Mouse (Mus musculus) frontal cortex, postnatal 36 days (tissue): Measurements from ENCODE around the gene Fam118a.
A peak's percentile ranks its signal among the peaks of the same experiment; 100 is the strongest.
"Not testable (repeated sequence)": the region's sequence is repeated elsewhere in the genome, so short reads cannot be mapped to it uniquely, and the experiment has no call there.

Experiments used
- DNase-seq, 2 experiments: peaks; one replicate each; pipeline ENCODE4 v3.0.0; 2022; ENCODE audit warnings: low spot score in 2 of 2

Gene Fam118a

DNA sequence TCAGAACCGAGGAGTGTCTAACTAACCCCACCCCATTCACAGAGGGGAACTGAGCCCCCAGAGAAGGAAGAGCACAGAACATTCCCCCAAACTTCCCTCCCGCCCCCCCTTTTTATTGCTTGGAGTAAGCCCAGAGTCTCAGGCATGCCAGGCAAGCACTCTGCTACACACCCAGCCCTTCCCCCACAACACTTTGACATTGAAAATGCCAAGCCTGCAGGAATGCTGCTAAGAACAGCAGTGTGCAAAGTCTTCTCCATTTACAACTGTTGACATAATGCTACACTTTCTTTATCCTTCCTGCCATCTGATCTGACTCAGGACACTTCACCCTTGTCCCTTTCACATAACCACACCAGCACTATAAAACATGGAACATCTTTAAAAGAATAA lies 16.1 kb upstream of the Fam118a start:
- DNase-seq: no peak

GRCm38 (mm10) chr15:85015771-85016170 lies 13.0 kb upstream of the Fam118a start:
- DNase-seq: peak; percentile 54 to 75

DNA sequence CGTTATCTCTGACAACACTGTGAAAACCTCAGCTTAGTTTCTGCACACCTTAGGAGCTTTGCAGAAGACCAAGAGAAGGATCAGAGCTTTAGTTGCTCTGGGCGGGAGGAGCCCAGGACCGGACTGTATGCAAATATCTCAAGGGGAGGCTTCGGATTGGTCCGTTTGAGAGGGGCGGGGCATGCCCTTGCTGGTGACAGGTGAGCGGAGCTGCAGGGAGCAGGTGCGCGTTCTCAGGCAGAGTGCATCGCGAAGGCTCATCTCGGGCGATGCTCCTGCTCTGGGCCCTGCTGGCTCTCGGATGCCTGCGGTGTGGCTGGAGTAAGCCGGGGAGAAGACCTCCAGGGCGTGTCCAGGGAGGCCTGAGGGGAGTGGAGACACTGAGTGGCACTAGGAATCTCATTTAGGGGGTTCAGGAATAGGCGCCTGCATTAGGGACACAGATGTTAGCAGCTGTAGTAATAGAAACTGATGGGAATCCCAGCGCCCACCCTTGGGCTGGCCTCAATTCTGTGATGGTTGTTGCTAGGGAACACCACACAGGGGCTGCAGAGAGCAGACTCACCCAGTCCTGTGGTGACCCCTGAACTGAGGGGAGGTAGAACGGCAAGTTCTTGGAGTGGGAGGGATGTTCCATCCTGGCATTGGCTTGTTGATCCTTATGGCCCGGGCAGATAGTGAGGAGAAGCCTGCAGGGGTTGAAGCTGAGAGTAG lies 11.6 kb upstream of the Fam118a start, which contains the start of gene Upk3a:
Upk3a (plus strand) TSS at position 191 of the 714 bp plus-strand sequence.
- no peak for DNase-seq

DNA sequence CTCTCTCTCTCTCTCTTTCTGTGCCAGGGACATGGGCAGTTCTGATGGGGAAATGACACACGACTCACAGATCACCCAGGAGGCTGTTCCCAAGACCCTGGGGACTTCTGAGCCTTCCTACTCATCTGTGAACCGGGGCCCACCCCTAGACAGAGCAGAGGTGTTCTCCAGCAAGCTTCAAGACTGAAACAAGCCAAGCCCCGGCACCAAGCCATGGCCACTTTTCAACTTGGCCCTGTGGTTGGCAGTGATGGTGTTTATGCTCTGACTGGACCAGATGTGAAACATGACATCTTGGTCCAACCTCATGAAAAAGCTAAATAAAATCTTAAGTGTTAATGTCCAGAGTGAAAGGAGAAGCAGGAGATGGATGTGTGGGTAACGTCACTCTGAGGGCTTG lies 6.5 kb upstream of the Fam118a start:
- DNase-seq: no peak

- no peak for DNase-seq
Measured at GRCm38 (mm10) chr15:85026197-85026596, 2.6 kb upstream of the Fam118a start.

DNA sequence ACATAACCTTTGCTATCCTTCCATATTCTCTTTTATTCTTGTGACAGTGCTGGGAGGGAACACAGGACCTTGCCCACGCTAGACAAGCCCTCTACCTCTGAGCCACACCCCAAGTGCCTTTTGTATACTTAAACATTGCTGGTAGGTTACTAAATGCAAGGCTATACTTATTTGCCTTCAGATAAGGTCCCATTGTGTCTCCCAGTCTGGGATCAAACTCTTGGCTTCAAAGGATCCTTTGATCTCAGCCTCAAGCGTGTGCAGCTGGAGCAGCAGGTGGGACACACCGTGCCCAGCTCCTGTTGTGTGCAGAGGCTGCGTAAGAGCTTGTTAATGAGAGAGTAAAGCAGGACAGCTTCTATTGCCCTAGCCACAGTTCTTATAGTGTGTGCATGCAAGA lies 1.0 kb upstream of the Fam118a start:
- DNase-seq: no peak

GRCm38 (mm10) chr15:85030643-85031042 lies 1.9 kb downstream of the Fam118a start:
- DNase-seq: not testable (repeated sequence)

DNA sequence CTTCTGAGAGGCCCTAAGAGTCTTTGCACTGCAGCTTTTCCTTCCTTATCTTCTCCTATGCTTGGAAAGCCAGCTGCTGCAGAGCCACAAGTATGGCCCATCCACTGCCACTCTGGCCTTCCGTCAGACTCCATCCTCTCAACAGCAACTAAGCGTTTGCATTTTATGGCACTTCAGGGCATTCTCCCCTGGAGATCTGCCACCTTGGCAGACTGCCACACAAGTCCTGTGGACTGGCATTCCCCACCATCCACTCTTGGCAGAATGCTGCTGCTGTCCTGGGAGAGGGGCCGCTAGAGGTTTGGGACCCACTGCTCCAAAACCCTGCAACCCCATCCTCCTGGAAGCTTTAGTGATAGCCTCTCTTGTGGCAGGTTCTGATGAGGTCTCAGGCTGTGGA lies 3.1 kb downstream of the Fam118a start:
- no peak for DNase-seq

GRCm38 (mm10) chr15:85033916-85034315 lies 5.2 kb downstream of the Fam118a start:
- not testable (repeated sequence) for DNase-seq

DNA sequence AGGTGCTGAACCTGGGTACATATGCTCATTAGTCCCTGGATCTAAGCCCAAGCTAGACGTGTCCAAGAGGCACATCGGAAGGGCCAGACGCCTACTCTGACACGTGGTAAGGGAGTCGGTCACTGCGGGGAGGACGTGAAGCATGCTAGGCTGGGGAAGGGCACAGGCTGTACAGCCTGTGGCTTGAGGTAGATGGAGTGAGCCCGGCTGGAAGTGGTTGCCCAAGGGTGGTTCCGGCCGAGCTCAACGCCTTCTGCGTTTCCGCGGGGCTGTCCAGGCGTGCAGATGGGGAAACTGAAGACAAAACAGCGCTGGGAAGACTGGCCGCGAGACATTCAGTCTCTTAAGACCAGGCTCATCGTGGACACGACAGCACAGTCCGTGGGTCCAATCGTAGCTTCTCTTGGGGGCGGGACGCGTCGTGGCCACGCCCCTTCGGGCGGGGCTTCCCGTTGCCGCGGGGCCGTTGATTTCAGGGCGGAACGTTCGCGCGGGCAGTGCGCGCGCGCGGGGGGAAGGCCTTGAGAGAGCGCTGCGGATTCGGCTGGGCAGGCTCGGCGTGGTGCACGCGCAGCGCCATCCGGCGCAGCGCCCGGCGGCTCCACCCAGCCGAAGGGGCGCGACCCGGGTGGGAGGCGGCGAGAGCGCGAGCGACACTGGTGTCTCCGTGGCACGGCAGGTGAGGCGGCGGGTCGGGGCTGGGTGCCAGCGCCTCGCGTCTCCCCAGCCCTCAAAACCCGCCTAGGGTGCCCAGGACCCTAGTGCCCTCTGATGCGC lies 8.0 kb downstream of the Fam118a start:
- peak; percentile 95 to 98 for DNase-seq

- DNase-seq: no peak
Measured at GRCm38 (mm10) chr15:85037343-85037690, 8.6 kb downstream of the Fam118a start.

DNA sequence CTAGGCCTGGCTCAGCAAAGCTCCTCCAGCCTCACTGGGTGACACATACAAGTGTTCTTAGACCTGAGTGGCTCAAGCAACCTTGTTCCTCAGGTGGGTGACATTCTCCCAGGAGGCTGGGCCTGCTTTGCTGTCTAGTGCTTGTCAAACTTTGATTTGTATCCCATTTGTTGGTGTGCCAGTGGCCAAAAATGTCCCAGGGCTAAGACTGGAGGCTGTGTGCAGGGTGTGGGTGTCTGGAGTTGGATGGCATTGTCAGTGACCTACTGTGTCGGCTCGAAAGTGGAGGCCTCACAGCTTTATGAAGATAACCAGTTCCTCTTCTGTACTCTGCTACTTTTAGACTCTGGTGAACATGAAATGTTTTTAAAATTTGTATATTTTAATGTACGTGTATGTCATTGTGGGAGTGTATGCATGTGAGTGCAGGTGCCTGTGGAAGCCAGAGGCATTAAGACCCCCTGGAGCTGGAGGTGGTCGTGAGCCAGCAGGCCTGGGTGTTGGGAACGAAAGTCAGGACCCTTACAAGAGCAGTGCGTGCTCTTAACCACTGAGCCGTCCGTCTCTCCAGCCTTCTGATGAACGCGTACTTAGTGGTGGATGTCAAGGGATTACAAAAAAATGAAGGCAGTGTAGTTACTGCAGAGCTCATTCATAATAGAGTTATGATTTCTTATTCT lies 12.9 kb downstream of the Fam118a start:
- no peak for DNase-seq

DNA sequence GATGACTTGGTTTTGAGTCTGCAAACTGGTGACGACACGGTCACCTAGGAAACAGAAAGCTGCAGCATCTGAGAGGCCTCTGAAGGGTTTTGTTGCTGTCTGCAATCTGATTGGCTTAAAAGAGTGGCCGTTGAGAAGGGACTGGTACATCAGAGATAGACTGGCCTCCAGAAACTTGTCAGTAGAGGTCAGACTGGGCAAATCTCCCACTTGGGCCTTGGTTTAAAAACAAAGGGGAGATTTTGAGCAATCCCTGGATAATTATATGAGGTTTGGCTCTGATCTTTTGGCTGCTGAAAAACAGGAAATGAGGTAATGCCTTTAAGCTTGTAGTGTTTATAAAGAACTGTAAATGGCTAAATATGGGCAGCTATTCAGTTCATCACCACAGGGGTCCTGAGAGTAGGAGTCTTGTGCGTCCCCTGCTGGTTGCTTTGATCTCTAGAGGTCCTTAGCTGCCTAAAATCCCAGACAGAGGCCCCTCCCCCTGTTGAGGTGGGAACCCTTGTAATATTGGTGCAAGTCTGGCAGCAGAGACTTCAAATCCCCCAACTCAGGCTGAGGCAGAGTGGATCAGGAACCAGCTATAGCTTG lies 13.7 kb downstream of the Fam118a start:
- DNase-seq: peak; percentile 51 to 79

GRCm38 (mm10) chr15:85043116-85043515 lies 14.4 kb downstream of the Fam118a start:
- no peak for DNase-seq

DNA sequence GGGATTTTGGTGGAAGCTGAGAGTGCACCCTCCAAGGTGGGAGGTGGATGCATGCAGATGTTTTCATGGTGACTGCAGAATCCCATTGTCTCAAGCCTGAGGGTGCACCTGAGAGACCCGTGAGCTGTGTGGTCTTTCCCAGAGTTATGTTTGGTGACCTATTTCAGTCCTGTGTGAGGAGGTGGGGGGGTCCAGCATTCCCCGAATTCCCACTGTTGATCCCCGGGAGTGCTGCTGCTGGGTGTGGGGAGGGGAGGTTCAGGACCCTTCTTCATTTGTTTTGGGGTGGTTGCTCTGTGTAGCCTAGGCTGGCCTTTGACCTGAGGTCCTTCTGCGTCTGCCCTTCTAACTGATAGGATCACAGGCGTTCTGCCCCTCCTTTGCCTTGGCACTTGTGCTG lies 15.0 kb downstream of the Fam118a start:
- DNase-seq: no peak

GRCm38 (mm10) chr15:85046230-85046950 lies 17.6 kb downstream of the Fam118a start:
- peak in 1 of 2 experiments; percentile 30 for DNase-seq

DNA sequence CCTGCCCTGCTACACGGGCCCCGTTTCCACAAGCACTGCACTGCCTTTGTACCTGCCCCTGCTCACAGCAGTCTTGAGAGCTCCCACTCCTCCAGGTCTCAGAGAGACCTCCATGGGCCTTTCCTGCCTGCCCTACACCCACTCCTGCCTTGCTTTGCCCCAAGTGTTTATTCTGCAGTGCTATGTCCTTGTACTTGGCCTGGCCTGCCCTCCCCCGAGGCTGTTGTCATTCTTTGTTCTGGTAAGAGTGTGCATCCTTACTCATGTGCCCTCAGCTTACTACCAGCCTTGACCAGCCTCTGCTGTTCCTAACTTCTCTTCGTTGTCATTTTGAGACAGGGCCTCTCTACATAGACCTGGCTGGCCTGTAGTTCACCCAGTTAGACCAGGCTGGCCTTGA lies 19.1 kb downstream of the Fam118a start:
- no peak for DNase-seq

- no peak for DNase-seq
Measured at GRCm38 (mm10) chr15:85049758-85050157, 21.0 kb downstream of the Fam118a start.

DNA sequence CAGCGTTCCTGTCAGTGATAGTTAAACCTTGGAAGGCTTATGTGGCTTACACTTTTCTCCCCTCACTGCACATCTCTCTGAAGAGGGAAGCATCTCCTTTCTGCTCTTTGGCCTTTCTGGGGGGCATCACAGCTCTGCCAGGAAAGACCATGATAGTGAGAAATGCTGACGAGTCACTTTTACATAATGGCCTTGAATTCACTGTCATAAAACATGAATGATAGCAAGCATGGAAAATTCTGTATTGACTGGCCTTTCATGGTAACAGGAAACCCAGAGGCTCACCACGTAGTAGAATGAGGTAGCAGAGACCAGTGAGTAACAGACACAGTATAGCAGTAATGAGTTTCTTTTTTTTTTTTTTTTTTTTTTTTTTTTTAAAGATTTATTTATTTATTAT lies 25.4 kb downstream of the Fam118a start:
- no peak for DNase-seq

- DNase-seq: no peak
Measured at GRCm38 (mm10) chr15:85055186-85055585, 26.4 kb downstream of the Fam118a start.

GRCm38 (mm10) chr15:85063421-85063820 lies 34.7 kb downstream of the Fam118a start:
- DNase-seq: no peak

DNA sequence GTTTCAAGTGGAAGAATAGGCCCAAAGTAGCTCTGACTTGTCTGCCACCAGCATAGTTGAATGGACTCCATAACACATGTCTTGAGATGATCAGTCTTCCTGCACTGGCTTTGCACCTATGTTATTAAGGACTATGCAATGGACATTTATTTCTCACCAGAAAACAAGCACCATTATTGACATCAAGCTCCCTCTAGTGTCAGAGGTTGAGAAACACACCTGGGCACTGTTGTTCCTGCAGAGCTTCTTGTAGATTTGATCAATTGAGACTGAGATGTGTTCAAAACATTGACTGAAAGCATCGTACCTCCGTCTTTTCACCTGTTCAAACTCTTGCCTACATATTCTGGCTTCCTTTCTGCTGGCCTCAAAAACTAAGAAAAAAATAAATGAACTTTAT lies 41.8 kb downstream of the Fam118a start:
- peak in 1 of 2 experiments; percentile 56 for DNase-seq
